Mouse (Mus musculus) C2C12 (cell line): Measurements from ENCODE around the gene Pdlim3. TPM values are rescaled to one million over a fixed set of nuclear protein-coding genes. Genes with fewer than 3 reads are reported as not detected.
A peak's percentile ranks its signal among the peaks of the same experiment; 100 is the strongest.

Experiments used
- H3K27me3 ChIP-seq: one replicate; pipeline ENCODE4 v1.6.1; 2011; ENCODE audit not compliant: control insufficient read depth, insufficient read depth, insufficient read length
- H3K36me3 ChIP-seq: one replicate; pipeline ENCODE4 v1.6.1; 2011; ENCODE audit not compliant: control insufficient read depth, insufficient read depth
- H3K4me3 ChIP-seq: one replicate; pipeline ENCODE4 v1.5.1; 2011; ENCODE audit warnings: mild to moderate bottlenecking, control low read depth; ENCODE audit not compliant: poor library complexity, insufficient read depth, severe bottlenecking
- H3K79me2 ChIP-seq: one replicate; pipeline ENCODE4 v1.6.1; 2011; ENCODE audit not compliant: control insufficient read depth, insufficient read depth
- H3K79me3 ChIP-seq: one replicate; pipeline ENCODE4 v1.6.1; 2011; ENCODE audit warnings: low read depth, control low read depth
- H3ac ChIP-seq: one replicate; pipeline ENCODE3; 2011; ENCODE audit warnings: low read depth; ENCODE audit not compliant: control insufficient read depth, insufficient read length
- CEBPB ChIP-seq: IDR thresholded peaks from one replicate; pipeline ENCODE4 v1.6.1; 2011; ENCODE audit warnings: low read depth, mild to moderate bottlenecking, control low read depth, moderate library complexity
- CTCF ChIP-seq: IDR thresholded peaks from one replicate; pipeline ENCODE4 v1.5.1; 2011; ENCODE audit not compliant: control insufficient read depth, insufficient read depth, insufficient read length
- FOSL1 ChIP-seq: IDR thresholded peaks from one replicate; pipeline ENCODE4 v1.8.0; 2011; ENCODE audit warnings: mild to moderate bottlenecking, low read length; ENCODE audit not compliant: poor library complexity, insufficient read depth, severe bottlenecking
- MAX ChIP-seq: IDR thresholded peaks from one replicate; pipeline ENCODE4 v1.6.1; 2011; ENCODE audit warnings: mild to moderate bottlenecking, control low read depth
- MYOD1 ChIP-seq: IDR thresholded peaks from one replicate; pipeline ENCODE4 v1.6.1; 2011; ENCODE audit warnings: low read depth; ENCODE audit not compliant: control insufficient read depth, insufficient read length
- MYOG ChIP-seq: IDR thresholded peaks from one replicate; pipeline ENCODE4 v1.6.1; 2011; ENCODE audit not compliant: control insufficient read depth, insufficient read length; ENCODE audit errors: extremely low read depth
- USF1 ChIP-seq: IDR thresholded peaks from one replicate; pipeline ENCODE4 v1.6.1; 2011; ENCODE audit warnings: low read depth, mild to moderate bottlenecking, control low read depth, moderate library complexity
- polyA plus RNA-seq: library from polyadenylated mRNA; unstranded; fragments of >200 nt; fragmentation: generic; extraction: Trizol; gene quantifications from one replicate; pipeline ENCODE4 v1.2.1, GENCODE M21; 2012; ENCODE audit warnings: missing spikeins

Gene Pdlim3
- polyA plus RNA-seq, 1 experiment = 1.2 TPM

DNA sequence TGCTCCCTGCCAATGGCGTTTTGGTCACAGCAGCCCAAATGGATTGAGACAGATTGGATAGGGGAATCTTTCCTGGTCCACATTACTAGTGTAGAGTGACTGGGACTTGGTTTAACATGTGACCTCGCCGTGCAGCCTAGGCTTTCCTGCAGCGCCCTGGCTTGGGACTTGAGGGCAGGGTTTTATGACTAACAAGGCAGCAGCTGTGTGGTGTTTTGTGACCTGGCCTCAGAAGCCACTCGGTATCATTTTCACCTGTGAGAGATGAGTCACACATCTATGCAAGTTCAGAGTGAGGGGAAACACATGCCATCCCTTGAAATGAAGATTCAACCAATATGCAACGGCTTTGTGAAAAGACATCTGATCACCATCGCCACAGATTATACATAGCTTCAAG, 7.6 kb upstream of the Pdlim3 start:
- H3K36me3 ChIP-seq = no peaks in the 10 kb centered on the region
- no peak overlapping the region for H3K4me3 ChIP-seq
- no peaks in the 10 kb centered on the region for H3K27me3 ChIP-seq
- no peaks in the 10 kb centered on the region for H3K79me3 ChIP-seq
- TF ChIP-seq MYOD1 (peak; percentile 70), USF1 (no peak)
- H3K79me2 ChIP-seq = no peaks in the 10 kb centered on the region
- H3ac ChIP-seq = no peak overlapping the region

DNA sequence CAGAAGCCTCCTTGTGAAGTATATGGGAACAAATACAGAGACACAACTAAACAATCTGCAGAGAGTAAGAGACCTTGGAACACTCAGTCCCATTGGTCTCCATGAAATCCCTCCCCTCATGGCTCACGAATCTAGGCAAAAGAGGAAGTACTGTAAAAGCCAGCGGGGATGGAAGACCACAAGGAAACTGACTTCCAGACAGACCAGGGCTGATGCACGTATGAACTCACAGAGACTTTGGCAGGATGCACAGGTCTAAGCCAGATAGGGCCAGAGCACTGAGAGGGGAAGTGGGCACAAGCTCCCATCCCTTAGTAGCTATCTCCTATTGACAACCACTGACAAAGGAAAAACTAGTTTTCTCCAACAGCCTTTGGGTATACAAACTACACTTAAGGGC, 4.8 kb upstream of the Pdlim3 start:
- Histone ChIP-seq H3K27me3 (no peaks in the 10 kb centered on the region), H3K4me3 (no peak overlapping the region), H3K79me3 (no peaks in the 10 kb centered on the region), H3ac (no peak overlapping the region), H3K79me2 (no peaks in the 10 kb centered on the region), H3K36me3 (no peaks in the 10 kb centered on the region)
- TF ChIP-seq MYOG (no peak), CTCF (no peak), MAX (no peak), CEBPB (no peak), MYOD1 (no peak), USF1 (no peak), FOSL1 (no peak)

DNA sequence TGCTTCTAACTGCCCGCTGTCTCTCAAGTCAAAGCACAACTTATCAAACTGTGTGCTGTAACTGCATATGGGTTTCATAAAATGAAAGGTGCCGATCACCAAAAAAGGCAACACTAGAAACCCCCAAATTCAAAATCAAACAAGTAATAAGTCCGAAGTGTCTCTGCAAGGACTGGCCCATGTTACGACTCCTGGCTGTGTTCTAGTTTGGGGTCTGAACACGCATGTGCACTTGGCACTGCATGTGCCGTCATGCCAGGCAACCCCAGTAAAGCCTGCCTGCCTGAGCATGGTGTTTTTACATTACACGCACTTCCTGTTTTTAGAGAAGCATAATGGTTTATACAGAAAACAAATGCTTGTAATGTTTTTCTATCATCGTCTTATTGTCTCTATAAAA, 3.5 kb upstream of the Pdlim3 start:
- Histone ChIP-seq H3K79me2 (no peaks in the 10 kb centered on the region), H3K79me3 (no peaks in the 10 kb centered on the region), H3K27me3 (no peaks in the 10 kb centered on the region), H3ac (no peak overlapping the region), H3K4me3 (no peak overlapping the region), H3K36me3 (no peaks in the 10 kb centered on the region)
- TF ChIP-seq CTCF (no peak), FOSL1 (no peak), USF1 (no peak), MYOD1 (no peak), CEBPB (no peak), MYOG (no peak), MAX (no peak)

DNA sequence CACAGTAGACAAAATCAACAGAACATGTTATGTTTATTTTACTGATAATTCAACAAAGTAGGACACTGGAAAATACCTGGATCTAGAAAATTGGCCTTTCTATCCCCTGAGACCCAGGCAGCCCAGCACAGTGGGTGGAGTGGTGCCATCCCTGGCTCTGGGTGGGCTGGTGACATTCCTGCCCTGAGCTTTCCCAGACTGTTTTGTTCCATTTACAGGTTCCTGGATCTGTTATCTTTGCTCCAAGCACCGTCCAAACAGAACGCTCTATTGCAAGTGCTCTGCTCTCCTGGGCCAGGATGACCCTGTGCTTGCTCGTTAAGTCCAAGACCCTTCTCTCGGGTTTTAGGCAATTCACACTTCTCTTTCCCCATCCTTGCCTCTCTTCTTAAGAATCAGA, 1.5 kb upstream of the Pdlim3 start:
- no peaks in the 10 kb centered on the region for H3K79me2 ChIP-seq
- no peak overlapping the region for H3ac ChIP-seq
- no peaks in the 10 kb centered on the region for H3K79me3 ChIP-seq
- TF ChIP-seq MYOD1 = no peak
- no peak for TF ChIP-seq CEBPB
- TF ChIP-seq MAX = no peak
- no peak for TF ChIP-seq CTCF
- TF ChIP-seq USF1 = no peak
- TF ChIP-seq MYOG = no peak
- TF ChIP-seq FOSL1 = no peak
- H3K36me3 ChIP-seq = no peaks in the 10 kb centered on the region
- H3K4me3 ChIP-seq = no peak overlapping the region
- H3K27me3 ChIP-seq = no peaks in the 10 kb centered on the region

DNA sequence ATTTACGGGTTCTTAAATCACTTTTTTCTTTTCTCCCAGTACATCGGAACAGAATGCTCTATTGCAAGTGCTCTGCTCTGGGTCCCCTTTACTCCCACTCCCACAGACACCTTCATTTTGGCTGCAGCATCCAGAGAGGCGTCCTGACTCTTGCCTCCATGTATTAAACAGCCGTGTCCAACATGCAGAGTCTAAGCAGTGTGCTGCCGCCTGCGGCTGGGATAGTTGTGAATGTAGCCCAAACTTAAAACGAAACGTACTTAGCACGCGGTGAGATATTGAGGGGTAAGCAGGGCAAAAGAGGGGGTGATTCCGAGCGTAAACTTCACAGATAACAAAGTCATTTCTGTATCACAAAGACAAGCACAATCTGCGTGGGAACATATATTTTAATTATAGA, 709 bp upstream of the Pdlim3 start:
- H3K79me2 ChIP-seq = no peaks in the 10 kb centered on the region
- TF ChIP-seq MYOD1 (no peak), USF1 (no peak), MAX (no peak), FOSL1 (no peak), CEBPB (no peak), MYOG (no peak), CTCF (no peak)
- H3K27me3 ChIP-seq = no peaks in the 10 kb centered on the region
- H3K4me3 ChIP-seq = no peak overlapping the region
- H3K79me3 ChIP-seq = no peaks in the 10 kb centered on the region
- H3ac ChIP-seq = no peak overlapping the region
- H3K36me3 ChIP-seq = no peaks in the 10 kb centered on the region

DNA sequence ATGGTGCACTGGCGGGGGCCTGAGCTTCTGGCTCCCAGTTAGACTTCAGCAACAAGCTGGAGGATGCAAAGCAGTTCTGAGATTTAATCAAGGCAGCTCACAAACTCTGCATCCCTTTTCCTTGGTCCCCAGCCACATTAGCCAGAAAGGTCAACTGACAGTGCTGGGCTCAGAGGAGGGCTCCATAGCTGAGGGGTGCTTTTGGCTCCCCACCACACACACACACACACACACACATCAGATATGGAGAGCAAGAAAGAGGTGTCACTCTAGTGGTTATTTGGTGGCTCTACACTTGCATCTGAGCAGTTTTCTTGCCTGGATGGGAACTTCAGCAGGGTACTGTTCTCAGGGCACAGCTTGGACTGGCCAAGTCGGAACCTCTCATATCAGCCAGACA, 514 bp downstream of the Pdlim3 start:
- no peaks in the 10 kb centered on the region for H3K36me3 ChIP-seq
- no peaks in the 10 kb centered on the region for H3K27me3 ChIP-seq
- H3K79me3 ChIP-seq = no peaks in the 10 kb centered on the region
- no peak overlapping the region for H3ac ChIP-seq
- TF ChIP-seq FOSL1 (no peak), CEBPB (no peak), USF1 (no peak), MAX (no peak), MYOD1 (no peak), CTCF (no peak), MYOG (no peak)
- H3K4me3 ChIP-seq = no peak overlapping the region
- H3K79me2 ChIP-seq = no peaks in the 10 kb centered on the region
